Mouse (Mus musculus): ENCODE results near the gene Fbxo11.
"Not testable (repeated sequence)": the region's sequence is repeated elsewhere in the genome, so short reads cannot be mapped to it uniquely, and the experiment has no call there.

The Fbxo11 gene

GRCm38 (mm10) chr17:88067202-88067901, 2.3 kb upstream of the Fbxo11 start:
- no peak for DNase-seq (ENCODE audit: low spot score in 2 of 2)

- DNase-seq (ENCODE audit: low spot score in 2 of 2) = no peak
These were observed 1.7 kb upstream of the Fbxo11 start for GRCm38 (mm10) chr17:88066799-88067198.

- DNase-seq (ENCODE audit: low spot score in 2 of 2) = peak; percentile 85 to 86
These were observed 933 bp upstream of the Fbxo11 start for GRCm38 (mm10) chr17:88065801-88066646.

- DNase-seq (ENCODE audit: low spot score in 2 of 2) = peak; percentile 73 to 74
These were observed 602 bp downstream of the Fbxo11 start for GRCm38 (mm10) chr17:88064347-88065030.

GRCm38 (mm10) chr17:88063980-88064346, 1.1 kb downstream of the Fbxo11 start:
- DNase-seq (ENCODE audit: low spot score in 2 of 2) = peak; percentile 74 to 79

GRCm38 (mm10) chr17:88062860-88063580, 2.1 kb downstream of the Fbxo11 start:
- DNase-seq (ENCODE audit: low spot score in 2 of 2) = no peak

- no peak for DNase-seq (ENCODE audit: low spot score in 2 of 2)
These were observed 3.1 kb downstream of the Fbxo11 start for GRCm38 (mm10) chr17:88061942-88062341.

- no peak for DNase-seq (ENCODE audit: low spot score in 2 of 2)
These were observed 6.8 kb downstream of the Fbxo11 start for GRCm38 (mm10) chr17:88058280-88058679.

- no peak for DNase-seq (ENCODE audit: low spot score in 2 of 2)
These were observed 7.2 kb downstream of the Fbxo11 start for GRCm38 (mm10) chr17:88057846-88058245.

GRCm38 (mm10) chr17:88051679-88052078, 13.4 kb downstream of the Fbxo11 start:
- no peak for DNase-seq (ENCODE audit: low spot score in 2 of 2)

GRCm38 (mm10) chr17:88050892-88051291, 14.2 kb downstream of the Fbxo11 start:
- no peak for DNase-seq (ENCODE audit: low spot score in 2 of 2)

- no peak for DNase-seq (ENCODE audit: low spot score in 2 of 2)
These were observed 14.8 kb downstream of the Fbxo11 start for GRCm38 (mm10) chr17:88050318-88050717.

- DNase-seq (ENCODE audit: low spot score in 2 of 2) = peak in 1 of 2 experiments; percentile 61
These were observed 22.7 kb downstream of the Fbxo11 start for GRCm38 (mm10) chr17:88042099-88043086.

- DNase-seq (ENCODE audit: low spot score in 2 of 2) = no peak
These were observed 24.3 kb downstream of the Fbxo11 start for GRCm38 (mm10) chr17:88040810-88041209.

- DNase-seq (ENCODE audit: low spot score in 2 of 2) = no peak
These were observed 30.7 kb downstream of the Fbxo11 start for GRCm38 (mm10) chr17:88034418-88034817.

- DNase-seq (ENCODE audit: low spot score in 2 of 2) = no peak
These were observed 33.3 kb downstream of the Fbxo11 start for GRCm38 (mm10) chr17:88031755-88032154.

- DNase-seq (ENCODE audit: low spot score in 2 of 2) = no peak
These were observed 35.7 kb downstream of the Fbxo11 start for GRCm38 (mm10) chr17:88029194-88029970.

GRCm38 (mm10) chr17:88025227-88025626, 39.9 kb downstream of the Fbxo11 start:
- DNase-seq (ENCODE audit: low spot score in 2 of 2) = peak in 1 of 2 experiments; percentile 68

GRCm38 (mm10) chr17:88023924-88024323, 41.2 kb downstream of the Fbxo11 start:
- DNase-seq (ENCODE audit: low spot score in 2 of 2) = no peak

GRCm38 (mm10) chr17:88016027-88016426, 49.1 kb downstream of the Fbxo11 start:
- not testable (repeated sequence) for DNase-seq (ENCODE audit: low spot score in 2 of 2)

Measured in spleen, postnatal 10 days (tissue).